Mouse (Mus musculus) ovary, adult 18-20 months (tissue): ENCODE measurements around the gene Map3k1.
"Not testable (repeated sequence)": the region's sequence is repeated elsewhere in the genome, so short reads cannot be mapped to it uniquely, and the experiment has no call there.

Experiments
- DNase-seq: peaks from one replicate; pipeline ENCODE4 v3.0.0; 2022; ENCODE audit warnings: low spot score, mixed read lengths

Gene Map3k1

GRCm38 (mm10) chr13:111741204-111741990, 67.4 kb downstream of the Map3k1 start:
- no peak for DNase-seq

- DNase-seq = no peak
Measured at GRCm38 (mm10) chr13:111726898-111727297, 81.9 kb downstream of the Map3k1 start.

DNA sequence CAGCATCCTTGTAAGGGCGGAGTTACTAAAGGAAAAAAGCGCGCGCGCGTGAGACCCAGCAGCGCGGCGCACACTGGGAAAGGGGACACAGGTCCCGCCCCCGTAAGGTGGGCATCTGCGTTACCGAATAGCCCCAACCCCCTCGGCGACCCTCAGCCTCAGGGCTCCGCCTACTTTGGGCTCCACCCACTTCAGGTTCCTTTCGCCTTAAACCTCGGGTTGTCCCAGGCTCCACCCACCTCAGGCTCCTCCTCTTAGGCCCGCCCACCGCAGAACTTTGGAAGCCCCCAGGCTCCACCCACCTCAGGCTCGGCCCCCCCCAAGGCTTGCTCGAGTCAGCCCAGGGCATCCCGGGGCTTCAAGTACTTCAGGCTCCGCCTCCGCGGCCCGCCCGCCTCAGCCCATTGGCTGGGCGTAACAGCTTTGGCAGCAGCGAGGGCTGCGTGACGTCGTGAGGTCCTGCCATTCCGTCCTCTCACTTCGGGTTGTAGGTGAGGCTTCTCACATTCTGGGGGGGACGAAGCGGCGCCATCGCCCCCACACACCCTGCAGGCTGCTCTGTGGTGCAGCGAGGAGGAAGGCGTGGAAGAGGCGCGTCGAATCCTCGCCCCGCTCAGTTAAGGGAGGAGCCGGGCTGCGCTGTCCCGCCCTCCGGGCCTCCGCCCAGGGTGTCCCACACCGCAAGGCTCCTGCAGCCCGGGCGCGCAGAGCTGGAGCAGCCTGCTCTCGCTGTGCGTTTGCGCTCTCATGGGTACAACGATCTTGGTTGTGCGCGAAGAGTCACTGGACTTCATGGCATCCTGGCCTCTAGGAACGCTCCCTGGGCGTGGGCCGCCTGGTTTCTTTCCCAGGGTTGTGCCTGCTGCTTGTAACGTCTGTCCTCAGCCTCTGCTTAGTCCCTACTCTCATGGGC, 83.4 kb downstream of the Map3k1 start:
- DNase-seq = peak; percentile 96

DNA sequence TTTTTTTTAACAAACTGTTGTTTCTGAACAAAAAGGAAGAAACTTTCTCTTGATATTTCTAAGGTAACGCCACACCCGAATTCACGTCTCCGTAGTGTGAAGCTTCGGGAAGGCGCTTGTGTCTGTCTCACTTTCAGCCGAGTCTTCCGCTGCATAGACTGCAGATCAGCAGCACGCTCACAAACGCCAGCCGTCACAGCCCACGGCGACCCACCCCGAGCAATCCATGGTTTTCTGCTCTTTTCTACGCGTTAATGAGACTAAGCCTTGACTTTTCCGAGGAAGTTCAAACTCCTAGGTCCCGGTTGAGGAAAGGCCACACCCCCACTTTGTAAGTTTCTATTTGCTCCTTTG, 84.0 kb downstream of the Map3k1 start:
- no peak for DNase-seq

GRCm38 (mm10) chr13:111719726-111720125, 89.1 kb downstream of the Map3k1 start:
- no peak for DNase-seq

DNA sequence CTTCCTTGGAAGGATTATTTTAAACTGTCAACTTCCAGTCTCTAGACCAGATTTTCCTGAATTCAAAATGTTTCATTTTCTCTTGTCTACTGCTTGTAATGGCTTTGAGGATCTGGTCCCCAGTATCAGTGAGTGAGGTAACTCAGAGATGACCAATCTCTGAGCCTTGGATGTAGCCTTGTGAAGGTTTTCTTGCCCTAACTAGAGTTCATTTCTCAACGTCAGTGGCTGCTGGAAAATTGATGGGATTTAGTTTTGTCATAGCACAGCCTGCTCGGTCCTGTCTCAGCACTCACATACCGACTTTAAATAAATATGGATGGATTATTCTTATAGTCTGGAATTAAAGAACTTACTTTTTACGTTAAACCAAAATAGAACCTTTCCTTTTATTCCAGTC, 98.3 kb downstream of the Map3k1 start:
- no peak for DNase-seq

- DNase-seq = not testable (repeated sequence)
Measured at GRCm38 (mm10) chr13:111703952-111704351, 104.8 kb downstream of the Map3k1 start.

- DNase-seq = no peak
Measured at GRCm38 (mm10) chr13:111703396-111703795, 105.4 kb downstream of the Map3k1 start.
